Mouse (Mus musculus): ENCODE measurements at regions not wholly inside any gene's neighbourhood (a gene's known extent, or its start where the extent isn't known, plus 50 kb on each side); places are given as distances from the start of the nearest gene placed in this dataset.
"Not testable (repeated sequence)": the region's sequence is repeated elsewhere in the genome, so short reads cannot be mapped to it uniquely, and the experiment has no call there.

DNA sequence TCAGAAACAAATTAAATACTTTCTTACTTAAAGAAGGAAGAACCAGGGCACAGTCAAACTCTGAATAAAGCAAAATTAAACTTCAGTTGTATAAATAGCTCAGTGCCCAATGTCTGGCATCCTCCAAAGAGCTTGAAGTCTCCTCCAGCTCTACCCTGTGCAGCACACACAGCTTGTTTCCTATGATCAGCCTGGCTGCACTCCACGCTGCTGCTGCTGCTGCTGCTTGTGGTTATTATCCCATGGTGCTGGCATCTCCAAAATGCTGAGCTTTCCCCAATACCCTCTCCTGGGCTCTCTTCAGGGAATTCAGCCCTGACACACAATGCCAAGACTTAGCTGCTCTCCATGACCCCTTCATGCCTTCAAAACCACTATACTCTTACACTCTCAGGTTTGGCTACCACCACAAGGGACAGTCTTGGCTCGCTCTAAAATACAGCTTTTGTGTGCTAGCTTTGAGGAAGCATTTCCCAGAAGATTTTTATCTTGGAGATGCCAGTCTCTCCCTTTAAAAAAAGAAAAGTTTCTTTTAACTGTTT lies 121.0 kb downstream of the Rab10 start:
- not testable (repeated sequence) for DNase-seq

DNA sequence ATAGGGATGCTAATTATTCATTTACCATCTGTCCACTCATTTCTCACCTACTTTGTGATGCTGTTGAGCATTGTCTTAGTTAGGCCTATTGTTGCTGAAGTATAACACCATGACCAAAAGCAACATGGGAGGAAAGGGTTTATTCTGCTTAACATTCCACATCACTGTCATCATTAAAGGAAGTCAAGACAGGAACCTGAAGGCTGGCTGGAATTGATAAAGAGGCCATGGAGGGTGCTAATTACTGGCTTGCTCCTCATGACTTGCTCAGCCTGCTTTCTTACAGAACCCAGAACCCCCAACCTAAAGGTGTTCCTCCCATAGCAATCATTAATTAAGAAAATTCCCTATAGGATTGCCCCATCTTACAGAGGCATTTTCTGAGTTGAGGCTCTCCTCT lies 121.6 kb downstream of the Rab10 start:
- DNase-seq: no peak

DNA sequence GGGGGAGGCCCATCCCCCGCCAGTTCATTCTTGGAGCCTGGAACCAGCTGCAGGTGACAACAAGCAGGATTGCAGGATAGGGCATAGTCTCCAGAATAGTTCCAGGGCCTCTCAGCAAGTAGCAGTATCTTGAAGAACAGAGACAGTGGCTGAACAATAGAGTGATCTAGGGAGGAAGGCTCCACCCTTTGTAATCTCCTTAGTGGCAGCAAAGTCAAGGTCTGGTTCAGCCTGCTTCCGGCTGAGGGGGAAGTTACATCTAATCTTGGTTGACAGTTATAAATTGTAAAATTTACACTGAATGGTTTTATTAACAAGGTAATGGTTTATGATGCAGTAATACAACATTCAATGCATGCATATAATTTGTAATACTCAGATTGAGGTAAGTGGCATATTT lies 136.4 kb downstream of the Rab10 start:
- DNase-seq: no peak

DNA sequence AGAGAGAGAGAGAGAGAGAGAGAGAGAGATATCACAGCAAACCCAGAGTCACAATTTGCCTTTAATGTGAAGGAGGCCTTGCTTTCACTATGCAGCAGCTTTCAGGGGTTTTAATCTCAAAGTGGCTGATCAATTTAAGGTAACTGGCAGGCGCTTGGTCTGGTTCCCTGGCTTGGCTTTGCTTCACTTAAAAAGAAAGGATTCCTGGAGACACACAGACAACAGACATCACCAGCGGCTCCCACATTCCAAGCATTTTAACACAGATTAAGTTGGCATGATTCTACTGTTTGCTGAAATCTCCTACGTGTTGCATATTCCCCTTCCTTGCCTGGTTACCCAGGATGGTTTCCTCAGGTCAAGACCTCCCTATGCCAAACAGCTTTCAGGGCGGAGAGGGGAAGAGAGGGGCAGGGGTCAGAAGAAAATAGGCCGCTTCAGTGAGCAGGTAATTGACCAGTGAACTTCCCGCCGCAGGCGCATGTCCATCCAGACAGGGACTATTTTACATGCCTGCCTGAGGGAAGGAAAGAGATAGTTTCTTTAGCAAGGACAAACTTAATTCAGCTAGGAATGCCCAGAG lies 140.0 kb downstream of the Rab10 start:
- not testable (repeated sequence) for DNase-seq

DNA sequence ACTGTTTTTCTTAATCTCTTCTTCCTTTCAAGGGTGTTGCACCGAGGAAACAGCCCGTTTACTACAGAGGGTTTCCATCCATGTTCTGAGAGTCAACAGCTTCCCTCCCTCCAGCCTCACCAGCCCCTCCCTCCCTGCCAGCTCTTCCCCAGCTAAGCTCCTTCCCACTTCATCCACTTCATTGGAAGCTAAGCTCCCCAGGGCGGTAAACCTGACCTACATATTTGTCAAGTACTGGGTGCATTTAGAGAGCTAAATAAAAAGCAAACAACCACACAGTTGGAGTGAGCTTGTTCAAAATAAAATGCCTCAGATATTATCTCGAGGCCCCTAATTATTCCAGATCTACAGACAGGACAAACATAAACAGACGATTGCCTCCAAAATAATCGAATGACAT lies 148.1 kb downstream of the Rab10 start:
- not testable (repeated sequence) for DNase-seq

DNA sequence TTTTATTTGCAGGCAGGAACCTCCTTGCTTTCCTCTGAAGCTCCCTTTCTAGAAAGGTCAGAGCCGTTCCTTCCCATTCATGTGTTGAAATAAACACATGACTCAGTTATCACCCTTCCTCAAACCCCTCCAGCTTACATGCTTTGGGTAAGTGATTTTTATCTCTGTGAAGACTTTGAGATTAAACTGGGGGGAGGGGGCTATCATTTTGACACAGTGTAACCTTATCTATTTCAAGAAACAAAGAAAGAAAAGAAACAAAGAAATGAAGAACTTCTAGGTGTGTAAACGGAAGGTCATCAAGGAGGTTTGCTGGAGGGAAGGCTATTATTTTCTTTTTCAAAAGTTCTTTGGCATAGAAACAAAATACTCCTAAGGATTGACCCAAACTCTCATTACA lies 151.0 kb downstream of the Rab10 start:
- not testable (repeated sequence) for DNase-seq

DNA sequence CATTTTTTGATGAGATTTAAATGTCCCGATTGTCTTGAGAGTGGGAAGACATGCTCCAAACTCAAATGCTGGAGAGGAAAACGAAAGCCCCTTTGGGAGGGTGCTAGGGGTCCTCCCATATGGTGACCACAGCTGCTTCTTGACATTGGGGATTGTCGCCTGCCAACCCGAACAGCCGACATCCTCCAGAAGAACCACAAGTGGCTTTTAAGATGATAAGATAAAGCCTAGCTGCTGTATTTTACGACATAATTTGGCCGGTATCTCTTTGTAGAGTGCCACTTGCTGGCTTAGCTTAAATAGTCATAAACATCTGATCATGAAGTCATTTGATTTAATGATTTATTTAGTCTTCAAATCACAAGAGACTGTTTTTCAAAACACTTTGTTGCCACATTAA lies 156.1 kb downstream of the Rab10 start:
- DNase-seq: not testable (repeated sequence)

DNA sequence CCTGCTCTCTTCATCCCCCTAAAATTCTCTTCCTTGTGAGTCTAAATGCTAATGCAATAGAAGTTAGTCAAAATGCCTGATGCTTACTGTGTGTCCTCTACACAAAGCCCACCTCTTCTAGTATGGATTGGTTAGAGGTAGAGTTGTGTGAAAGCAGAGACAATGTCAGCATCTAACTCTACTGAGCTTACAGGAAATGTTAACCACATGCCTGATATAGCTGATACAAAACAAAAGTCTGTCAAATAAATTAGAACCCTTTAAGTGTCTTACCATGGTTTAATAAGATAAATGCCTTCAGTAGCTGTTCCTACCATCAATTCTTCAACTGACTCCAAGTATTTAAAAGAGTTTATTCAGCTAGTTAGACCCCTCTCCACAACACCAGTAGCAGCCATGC lies 177.2 kb downstream of the Rab10 start:
- DNase-seq: not testable (repeated sequence)

DNA sequence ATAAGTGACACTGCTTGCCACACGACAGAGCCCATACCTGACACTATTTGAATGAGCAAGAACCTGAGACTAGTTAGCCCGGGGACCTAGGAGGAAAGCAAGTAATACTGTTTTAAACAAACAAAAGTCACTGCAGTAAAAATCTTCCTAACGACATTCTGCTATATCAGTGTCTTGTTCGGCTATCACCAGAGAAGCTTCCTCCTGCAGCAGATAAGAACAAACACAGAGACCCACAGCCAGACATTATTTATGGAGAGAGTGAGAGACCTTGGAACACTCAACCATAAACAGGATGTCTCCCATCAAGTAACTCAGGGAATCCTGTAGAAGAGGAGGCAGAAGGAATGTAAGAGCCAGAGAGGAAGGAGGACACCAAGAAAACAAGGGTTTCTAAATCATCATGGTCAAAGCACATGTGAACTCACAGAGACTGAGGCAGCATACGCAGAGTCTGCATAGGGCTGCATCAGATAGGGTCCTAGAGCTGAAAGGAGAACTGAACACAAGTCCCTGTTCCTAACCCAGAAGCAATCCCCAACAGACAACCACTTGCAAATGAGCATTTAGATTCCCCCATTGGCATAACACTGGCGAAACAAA lies 178.5 kb downstream of the Rab10 start:
- not testable (repeated sequence) for DNase-seq

DNA sequence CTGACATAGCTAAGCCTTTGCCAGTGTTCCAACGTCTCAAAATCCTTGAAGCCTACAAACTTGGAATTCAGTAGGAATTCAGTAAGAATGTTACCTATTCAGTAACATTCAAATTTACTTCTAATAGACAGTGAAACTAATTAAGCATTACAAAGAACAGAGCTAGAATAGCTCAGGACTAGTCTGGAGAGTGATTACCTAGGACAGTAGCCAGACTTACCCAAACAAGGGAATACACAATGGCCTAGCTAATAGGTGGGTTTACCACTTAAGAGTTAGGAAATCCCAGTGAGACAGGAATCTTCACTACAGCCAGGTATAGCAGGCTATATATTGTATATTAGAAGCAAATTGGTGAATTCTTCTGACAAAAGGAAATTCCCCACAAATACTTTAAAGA lies 182.4 kb downstream of the Rab10 start:
- DNase-seq: not testable (repeated sequence)

DNA sequence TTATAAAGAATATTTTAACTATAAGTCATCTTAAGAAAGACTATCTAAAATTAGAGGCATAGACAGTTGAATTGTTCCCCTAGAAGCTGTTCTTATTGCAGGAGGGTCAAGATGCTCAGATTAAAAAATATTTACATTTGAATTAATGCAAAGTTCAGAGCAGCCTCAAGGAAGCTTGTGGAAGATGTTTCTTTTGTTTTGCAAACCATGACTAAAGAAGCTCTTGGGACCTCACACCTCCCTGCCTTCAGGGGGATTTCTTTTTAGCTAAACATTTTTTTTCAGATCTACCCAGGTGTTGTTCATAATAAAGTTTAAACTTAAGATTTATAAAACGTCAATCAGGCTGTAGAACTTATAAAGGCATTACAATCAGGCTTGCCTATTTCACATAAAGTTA lies 185.7 kb downstream of the Rab10 start:
- DNase-seq: no peak

DNA sequence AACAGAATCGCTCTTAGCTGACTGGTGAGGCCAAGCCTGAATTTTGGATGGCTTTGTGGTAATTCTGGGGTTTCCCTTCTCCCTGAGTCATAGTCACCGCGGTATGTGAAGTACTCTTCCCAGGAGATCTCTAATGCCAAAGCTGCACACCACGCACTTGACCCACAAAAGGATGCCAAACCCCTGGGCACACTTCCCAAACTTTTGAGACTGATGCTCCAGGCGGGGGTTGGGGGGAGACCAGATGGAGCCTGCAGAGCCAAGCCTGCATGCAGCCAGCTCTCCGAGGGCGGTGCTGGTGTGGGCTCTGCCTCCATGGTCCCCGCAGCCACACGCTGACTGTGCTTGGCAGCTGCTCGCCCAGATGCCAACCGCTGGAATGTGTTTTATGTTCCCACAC lies 199.2 kb downstream of the Rab10 start:
- DNase-seq: not testable (repeated sequence)

DNA sequence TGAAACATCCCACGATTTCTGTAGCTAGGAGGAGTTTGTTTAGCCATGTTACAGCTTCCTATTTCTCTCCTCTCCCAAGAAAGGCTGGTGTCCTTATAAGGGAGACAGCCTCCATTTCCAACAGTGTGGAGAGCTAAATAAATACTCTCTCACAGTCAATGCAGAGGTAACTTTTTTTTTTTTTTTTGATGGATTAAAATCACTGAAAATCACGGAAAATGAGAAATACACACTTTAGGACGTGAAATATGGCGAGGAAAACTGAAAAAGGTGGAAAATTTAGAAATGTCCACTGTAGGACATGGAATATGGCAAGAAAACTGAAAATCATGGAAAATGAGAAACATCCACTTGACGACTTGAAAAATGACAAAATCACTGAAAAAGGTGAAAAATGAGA lies 200.1 kb downstream of the Rab10 start:
- peak in 1 of 2 experiments; percentile 79 for DNase-seq

DNA sequence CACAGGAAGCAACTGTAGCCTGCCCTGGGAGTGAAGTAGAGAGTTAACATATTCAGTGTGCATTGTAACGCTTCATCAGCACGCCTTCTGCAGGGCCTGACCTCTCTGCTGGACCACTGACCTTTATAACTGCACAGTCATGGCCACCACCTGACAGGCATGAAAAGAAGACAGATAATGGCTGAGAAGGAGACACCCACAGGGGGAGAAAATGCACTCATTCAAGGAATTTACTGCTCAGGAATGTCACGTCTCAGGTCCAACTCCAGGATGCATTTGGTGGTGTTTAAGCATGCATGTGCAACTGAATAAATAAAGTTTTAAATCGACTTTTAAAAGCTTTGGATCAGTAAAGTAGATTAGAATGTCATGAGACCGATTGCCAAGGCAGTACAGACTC lies 207.8 kb downstream of the Rab10 start:
- DNase-seq: not testable (repeated sequence)

DNA sequence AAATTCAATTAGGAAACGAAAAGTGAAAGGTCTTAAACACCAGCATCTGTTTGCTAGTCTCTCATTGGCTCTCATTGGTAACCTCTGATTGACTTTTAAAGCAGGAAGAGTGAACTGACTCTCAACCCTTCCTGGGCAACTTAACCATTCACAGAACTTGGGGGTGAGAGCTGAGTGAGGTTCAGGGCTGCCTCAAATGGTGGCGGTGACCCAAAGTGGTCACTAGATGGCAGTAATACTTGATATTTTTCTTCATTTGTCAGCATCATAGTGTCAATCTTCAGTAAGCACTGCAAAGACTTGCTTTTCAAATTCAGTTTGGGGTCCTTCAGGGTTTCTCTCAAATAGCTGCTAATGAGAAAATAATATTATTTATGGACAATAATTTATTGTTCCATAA lies 211.6 kb downstream of the Rab10 start:
- peak; percentile 36 to 55 for DNase-seq

DNA sequence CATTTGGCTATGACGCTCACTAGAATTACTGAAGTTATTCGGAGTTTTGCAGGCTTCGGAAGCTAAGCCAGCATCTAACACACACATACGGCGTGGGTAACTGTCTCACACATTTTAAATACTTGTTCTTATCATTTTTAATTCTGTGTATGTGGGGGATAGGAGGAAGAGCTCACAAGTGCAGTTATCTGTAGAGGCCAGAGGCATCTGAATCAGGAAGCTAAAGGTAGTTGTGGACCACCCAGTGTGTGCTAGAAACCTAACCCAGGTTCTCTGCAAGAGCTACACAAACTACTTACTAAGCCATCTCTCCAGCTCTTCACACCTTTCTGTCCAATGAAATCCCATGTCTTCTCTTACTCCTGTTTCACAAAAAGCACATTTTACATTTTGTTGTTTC lies 215.3 kb downstream of the Rab10 start:
- no peak for DNase-seq

DNA sequence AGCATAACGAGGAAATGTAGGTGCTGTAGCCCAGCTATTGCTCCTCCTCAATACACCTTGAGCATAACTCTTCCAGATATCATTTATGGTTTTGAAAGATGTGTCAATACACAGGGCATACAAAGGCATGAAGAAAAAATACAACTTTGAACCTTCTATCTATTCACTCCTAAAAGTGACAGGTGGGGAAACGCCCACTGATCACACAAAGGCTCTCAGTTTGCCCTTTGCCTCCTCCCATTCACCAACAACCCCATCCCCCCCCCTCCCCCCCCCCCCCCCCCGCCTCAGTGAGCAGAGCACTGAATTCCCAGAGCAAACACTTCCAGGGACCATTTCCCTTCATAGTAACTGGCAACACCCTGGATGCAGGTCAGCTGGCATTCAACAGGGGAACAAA lies 216.8 kb downstream of the Rab10 start:
- not testable (repeated sequence) for DNase-seq

DNA sequence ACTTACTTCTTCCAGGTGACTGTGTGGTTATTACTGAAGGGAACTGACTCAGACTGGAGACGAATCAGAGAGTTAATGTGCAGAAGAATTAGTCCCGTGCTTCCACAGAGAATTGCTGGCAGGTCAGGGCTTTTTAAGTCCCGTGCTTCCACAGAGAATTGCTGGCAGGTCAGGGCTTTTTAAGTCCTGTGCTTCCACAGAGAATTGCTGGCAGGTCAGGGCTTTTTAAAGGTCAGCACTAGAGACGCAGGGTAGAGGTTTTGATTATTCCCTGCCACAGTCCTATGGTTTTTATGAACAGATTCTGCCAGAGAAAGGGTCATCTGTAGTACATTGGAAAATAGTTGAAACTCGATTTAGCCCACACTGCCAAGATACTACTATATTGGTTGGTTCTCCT lies 260.2 kb downstream of the Rab10 start:
- not testable (repeated sequence) for DNase-seq

DNA sequence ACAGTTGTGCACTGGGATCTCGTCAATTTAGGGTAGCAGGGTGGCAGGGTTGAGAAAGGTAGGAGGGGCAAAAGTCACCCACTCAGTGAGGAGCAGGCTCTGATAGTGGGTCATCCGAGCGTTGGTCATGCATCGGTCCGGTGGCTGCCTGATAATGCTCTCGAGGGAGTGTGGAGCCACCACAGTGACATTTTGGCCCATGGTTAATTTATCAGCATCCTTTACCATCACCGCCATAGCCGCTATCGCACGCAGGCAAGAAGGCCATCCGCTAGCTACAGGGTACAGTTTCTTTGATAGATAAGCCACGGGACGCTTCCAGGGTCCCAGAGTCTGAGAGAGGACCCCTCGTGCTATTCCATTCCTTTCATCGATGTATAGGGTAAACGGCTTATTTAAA lies 291.3 kb downstream of the Rab10 start:
- not testable (repeated sequence) for DNase-seq

DNA sequence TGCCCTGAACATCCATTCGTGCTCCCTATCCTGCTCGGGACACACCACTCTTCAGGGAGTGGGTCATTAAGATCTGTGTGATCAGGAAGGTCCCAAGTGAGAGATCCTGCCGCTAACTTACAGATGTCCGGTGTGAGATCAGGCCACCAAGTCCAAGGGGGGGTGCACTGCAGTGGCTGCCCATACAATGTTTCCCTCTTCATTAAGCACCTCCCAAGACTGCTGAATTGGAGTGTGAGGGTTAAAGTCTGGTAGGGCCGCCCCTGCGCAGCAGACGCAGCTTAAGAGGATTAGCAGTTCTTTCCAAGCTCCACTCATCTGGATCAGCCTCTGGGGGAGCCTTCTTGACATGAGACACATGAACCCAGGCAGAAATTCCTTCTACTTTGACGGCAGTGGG lies 293.0 kb downstream of the Rab10 start:
- DNase-seq: not testable (repeated sequence)

Data from kidney, postnatal 25 days (tissue).